Mouse (Mus musculus) bone marrow, adult 2 months (tissue): ENCODE measurements at regions not wholly inside any gene's neighbourhood (a gene's known extent, or its start where the extent isn't known, plus 50 kb on each side); places are given as distances from the start of the nearest gene placed in this dataset.

Experiments
- CTCF ChIP-seq: fragments of 200-500 bp; IDR thresholded peaks from 2 replicates; pipeline ENCODE4 v1.5.1; 2011; ENCODE audit warnings: low read length, control low read depth; ENCODE audit not compliant: control insufficient read depth, insufficient read depth
- POLR2A ChIP-seq: fragments of 200-500 bp; IDR thresholded peaks from 2 replicates; pipeline ENCODE4 v1.6.1; 2011; ENCODE audit warnings: low read depth, mild to moderate bottlenecking, control low read depth, low read length, borderline replicate concordance; ENCODE audit not compliant: control insufficient read depth

- TF ChIP-seq CTCF, result no peak
- TF ChIP-seq POLR2A, result no peak
Measured at GRCm38 (mm10) chr11:64592253-64592652, 155.8 kb upstream of the F930015N05Rik start.
